Mouse (Mus musculus): ENCODE results near the gene Tubgcp2.

Tubgcp2 gene

GRCm38 (mm10) chr7:140036281-140037170 lies at the start of gene Tubgcp2, which contains the start of gene Zfp511:
Tubgcp2 (minus strand) TSS chr7:140036669.
Zfp511 (plus strand) TSS chr7:140036391.
- DNase-seq (ENCODE audit: low spot score in 2 of 2), result peak; percentile 94 to 95

- no peak for DNase-seq (ENCODE audit: low spot score in 2 of 2)
Measured at GRCm38 (mm10) chr7:140082242-140082678, 45.8 kb upstream of the Tubgcp2 start, which contains the start of gene Caly. Caly (minus strand) TSS chr7:140082548.

GRCm38 (mm10) chr7:140081408-140082241 lies 45.2 kb upstream of the Tubgcp2 start:
- no peak for DNase-seq (ENCODE audit: low spot score in 2 of 2)

DNA sequence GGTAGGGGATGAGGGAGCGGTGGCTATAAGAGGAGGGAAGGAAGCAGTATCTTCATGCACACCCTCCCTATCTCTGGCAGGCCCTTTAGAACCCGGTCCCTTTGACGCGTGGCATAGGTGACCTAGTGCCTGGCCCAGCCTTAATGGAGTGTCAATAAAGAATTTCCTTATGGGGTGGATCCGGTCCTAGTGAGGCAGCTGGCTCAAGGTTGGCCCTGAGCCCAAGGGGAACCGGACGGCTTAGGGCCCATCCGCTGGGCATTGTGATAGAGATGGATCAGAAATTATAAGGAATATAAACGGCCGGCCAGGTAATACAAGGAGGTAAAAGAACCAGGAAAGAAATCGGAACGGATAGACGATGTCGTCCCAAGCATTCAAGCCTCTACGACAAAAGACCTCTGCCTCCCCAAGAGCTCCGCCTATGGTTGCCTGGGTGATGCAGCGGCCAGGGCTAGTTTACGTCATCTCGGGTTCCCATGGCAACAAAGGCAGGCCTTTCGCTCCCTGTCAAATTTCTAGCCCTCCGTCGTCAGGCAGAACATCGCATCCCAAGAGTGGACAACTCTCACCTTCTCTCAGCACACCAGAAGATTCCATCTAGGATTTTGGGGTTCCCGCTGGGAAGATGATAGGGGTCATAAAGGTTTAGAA lies 44.2 kb upstream of the Tubgcp2 start:
- DNase-seq (ENCODE audit: low spot score in 2 of 2), result peak; percentile 15

DNA sequence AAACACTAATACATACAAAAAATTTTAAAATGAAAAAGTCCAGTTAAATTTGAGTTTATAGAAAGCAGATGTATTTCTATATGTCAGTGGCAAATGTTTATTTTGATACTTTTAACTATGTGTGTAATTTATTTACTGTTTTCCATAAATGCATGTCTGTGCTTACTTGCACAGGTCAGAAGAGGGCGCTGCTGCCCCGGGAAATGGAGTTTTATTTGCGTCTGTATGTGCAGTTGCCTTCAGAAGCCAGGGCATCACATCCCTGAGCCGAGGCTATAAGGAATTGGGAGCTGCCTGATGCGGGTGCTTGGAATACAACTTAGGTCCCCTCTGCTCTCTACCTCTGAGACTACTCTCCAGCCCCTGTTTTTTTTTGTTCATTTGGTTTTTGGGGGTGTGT lies 42.2 kb upstream of the Tubgcp2 start:
- DNase-seq (ENCODE audit: low spot score in 2 of 2), result peak; percentile 26 to 39

GRCm38 (mm10) chr7:140077698-140078097 lies 41.2 kb upstream of the Tubgcp2 start:
- no peak for DNase-seq (ENCODE audit: low spot score in 2 of 2)

GRCm38 (mm10) chr7:140070042-140070711 lies 33.7 kb upstream of the Tubgcp2 start:
- DNase-seq (ENCODE audit: low spot score in 2 of 2), result no peak

DNA sequence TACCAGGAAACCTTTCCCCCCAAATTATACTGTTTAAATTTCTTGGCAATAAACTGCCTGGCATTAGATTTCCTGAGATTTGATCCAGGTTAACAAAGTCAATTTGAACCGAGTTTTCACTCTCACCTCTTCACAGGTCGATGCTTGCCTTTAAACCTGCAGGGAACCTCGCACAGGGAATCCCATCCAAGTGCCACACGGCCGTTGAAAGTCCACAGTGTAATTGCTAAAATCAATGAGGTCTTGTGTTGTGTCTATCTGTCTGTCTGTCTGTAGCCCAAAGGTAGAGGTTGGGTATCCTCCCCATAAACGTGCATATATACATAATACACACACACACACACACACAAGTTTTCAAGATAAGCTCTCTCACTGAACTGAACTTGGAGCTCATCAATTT lies 30.9 kb upstream of the Tubgcp2 start:
- DNase-seq (ENCODE audit: low spot score in 2 of 2), result no peak

- DNase-seq (ENCODE audit: low spot score in 2 of 2), result peak; percentile 13 to 45
Measured at GRCm38 (mm10) chr7:140063092-140063491, 26.6 kb upstream of the Tubgcp2 start.

DNA sequence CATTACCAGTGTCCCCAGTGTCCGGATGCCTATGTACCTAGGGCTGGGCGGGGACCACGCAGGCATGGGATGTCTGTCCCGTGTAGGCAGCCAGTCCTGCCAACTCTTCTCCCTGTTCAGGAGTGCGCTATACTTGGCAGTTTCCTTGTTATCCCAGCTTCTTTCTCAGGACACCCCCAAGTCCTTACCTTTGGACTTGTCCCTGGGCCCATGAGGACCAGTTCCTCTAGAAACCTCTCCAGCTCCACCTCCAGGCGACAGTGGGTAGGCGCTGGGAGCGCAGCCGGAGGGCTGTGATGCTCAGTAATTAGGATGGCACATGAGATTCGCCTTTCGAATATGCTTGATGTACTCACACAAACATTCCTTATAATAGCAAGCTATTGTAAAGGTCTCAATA lies 25.8 kb upstream of the Tubgcp2 start:
- DNase-seq (ENCODE audit: low spot score in 2 of 2), result no peak

DNA sequence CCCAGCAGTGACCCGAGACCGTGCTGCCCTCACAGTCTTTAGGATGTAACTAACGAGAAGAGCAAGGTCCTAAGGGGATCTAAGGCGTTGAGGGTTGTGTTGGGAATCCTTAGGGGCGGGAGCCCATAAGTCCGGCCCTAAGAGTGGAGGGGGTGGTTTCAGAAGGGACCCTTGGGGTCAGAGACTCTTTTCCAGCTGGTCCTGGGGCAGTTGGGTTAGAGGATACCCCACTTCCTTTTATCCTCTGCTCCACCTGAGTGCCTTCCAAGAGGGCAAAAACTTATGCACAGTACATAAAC lies 25.3 kb upstream of the Tubgcp2 start:
- no peak for DNase-seq (ENCODE audit: low spot score in 2 of 2)

DNA sequence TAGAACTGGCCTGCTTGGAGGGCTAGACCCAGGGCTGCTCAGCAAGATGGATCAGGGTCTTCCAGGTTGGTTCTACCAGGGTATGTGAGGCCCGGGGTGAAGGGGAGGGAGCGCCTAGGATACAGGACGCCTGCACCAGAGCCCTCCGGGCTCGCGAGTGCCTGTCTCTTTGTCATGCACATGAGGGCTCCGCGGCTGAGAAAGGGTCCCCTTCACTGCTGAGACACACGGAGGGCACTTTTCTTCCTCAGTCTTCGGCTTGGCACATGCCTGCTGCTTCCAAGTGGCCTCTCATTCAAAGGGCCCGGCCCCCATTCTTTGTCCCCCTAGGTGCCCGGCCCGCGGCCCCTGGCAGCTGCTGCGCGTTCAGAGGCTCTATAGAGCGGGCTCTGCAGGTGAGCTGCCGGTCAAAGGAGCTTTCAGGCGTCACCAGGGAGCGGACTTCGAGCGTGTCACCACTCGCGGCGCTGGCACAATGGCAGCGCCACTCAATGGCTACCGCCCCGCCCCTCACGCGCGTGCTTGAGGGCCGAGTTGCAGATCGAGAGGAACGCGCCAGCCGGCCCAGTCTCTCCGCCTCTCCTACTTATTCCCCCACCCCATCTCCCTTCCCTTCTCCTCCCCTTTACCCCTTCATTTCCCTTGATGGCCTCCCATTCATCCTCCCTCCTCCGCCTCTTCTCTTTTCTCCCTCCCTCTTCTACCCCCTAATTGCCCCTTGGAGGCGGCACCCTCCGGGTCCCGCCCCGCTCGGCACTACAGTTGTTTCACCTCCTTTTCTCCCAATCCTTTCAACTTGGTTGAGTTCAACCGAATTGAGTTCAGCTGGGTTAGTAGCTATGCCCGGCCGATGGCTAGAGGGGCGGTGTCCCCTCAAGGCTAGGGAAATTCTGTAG lies 24.7 kb upstream of the Tubgcp2 start:
- DNase-seq (ENCODE audit: low spot score in 2 of 2), result no peak

- no peak for DNase-seq (ENCODE audit: low spot score in 2 of 2)
Measured at GRCm38 (mm10) chr7:140059601-140060000, 23.1 kb upstream of the Tubgcp2 start.

- DNase-seq (ENCODE audit: low spot score in 2 of 2), result no peak
Measured at GRCm38 (mm10) chr7:140058528-140058927, 22.1 kb upstream of the Tubgcp2 start.

- DNase-seq (ENCODE audit: low spot score in 2 of 2), result no peak
Measured at GRCm38 (mm10) chr7:140057413-140058407, 21.2 kb upstream of the Tubgcp2 start.

- DNase-seq (ENCODE audit: low spot score in 2 of 2), result no peak
Measured at GRCm38 (mm10) chr7:140054124-140054523, 17.7 kb upstream of the Tubgcp2 start.

DNA sequence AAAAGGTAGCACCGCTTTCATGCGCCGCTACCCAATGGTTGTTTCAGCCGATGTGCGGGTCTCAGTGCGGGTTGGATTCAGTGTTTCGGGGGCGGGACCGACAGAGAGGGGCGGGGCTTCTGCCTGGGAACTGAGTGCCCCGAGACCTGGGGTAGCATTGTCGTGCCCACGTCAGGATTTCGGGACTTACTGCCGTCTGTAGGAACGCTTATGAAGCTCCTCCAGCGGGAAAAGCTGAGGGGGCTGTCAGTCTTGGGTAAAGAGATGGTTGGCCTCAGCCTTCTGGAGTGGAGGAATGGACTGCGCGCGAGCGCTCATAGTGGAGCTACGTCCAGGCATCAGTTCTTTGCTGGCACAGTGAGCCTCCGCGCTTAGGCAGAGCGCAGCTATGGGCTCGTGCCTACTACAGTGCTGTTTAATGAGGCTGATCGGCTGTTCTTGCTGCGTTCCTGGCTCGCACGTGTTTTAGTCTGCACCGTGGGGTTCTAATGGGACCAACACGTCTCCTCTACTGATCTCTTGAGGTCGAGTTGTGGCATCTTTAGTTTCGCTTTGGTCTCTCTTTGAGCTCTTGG lies 12.7 kb upstream of the Tubgcp2 start:
- DNase-seq (ENCODE audit: low spot score in 2 of 2), result no peak

DNA sequence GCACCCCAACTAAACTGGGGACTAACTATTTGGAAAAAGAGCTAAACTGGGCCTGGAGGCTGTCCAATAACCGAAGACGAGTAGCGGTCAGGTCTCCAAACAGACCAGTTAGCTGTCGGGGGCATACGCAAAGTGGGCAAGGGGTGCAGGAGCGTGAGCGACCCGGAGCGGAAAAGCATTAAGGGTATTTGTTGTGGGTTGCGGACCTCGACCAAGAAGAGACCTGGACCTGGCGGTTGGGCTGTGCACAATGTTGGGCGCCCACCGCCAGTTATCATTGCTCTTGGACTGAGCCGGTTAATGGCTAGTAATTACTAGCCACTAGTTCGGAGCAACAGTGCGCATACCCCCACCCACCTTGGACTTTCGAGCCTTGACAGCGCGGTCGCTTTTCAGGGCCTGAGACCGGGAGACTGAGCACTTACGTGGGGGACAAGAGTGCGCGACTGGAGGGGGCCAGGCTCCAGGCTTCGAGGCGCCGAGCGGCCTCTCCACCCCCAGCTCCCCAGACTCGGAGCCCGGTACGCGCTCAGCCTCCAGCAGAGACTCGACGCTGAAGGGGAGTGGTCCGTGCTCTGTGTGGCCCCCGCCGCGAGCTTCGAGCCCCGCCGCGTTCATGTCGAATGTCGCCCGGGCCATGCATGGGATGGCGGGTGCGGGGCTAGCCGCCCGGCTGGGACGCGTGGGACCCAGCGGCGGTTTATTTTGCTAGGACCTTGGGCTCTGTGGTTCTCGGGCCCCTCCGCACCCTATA lies 12.1 kb upstream of the Tubgcp2 start, which contains the start of gene Msx3:
TSS of gene Msx3 (minus strand) at position 729 of the 754 bp plus-strand sequence.
- DNase-seq (ENCODE audit: low spot score in 2 of 2), result no peak

All from spleen, postnatal 36 days (tissue).